Mouse (Mus musculus) forebrain, embryonic 10.5 days (tissue): ENCODE results near the gene Tspan4. TPM values are rescaled to one million over a fixed set of nuclear protein-coding genes. Genes with fewer than 3 reads are reported as not detected.
A peak's percentile ranks its signal among the peaks of the same experiment; 100 is the strongest.

Experiments
- DNase-seq: peaks from one replicate; pipeline ENCODE4 v3.0.0-alpha.2; 2017; ENCODE audit warnings: low spot score; ENCODE audit errors: extremely low spot score
- H3K27ac ChIP-seq: fragments of 300-500 bp; sonication (generic); 2 replicates; pipeline ENCODE4 v1.5.1; 2016; ENCODE audit warnings: mild to moderate bottlenecking
- H3K27me3 ChIP-seq: fragments of 300-500 bp; sonication (generic); 2 replicates; pipeline ENCODE4 v1.6.1; 2016; ENCODE audit warnings: mild to moderate bottlenecking; ENCODE audit not compliant: poor library complexity, severe bottlenecking
- H3K36me3 ChIP-seq: fragments of 300-500 bp; sonication (generic); replicated peaks from 2 replicates; pipeline ENCODE4 v1.6.1; 2016; ENCODE audit warnings: mild to moderate bottlenecking, moderate library complexity
- H3K4me1 ChIP-seq: fragments of 300-500 bp; sonication (generic); 2 replicates; pipeline ENCODE4 v1.6.1; 2016
- H3K4me3 ChIP-seq: fragments of 300-500 bp; sonication (generic); 2 replicates; pipeline ENCODE4 v1.5.1; 2016; ENCODE audit warnings: mild to moderate bottlenecking, moderate library complexity
- H3K9me3 ChIP-seq: fragments of 300-500 bp; sonication (generic); 2 replicates; pipeline ENCODE4 v1.6.1; 2016; ENCODE audit warnings: mild to moderate bottlenecking, moderate library complexity
- WGBS: fragments of 180-500 bp; shearing (Covaris S2); methylation state at CpG from one replicate; pipeline ENCODE4 v1.1.7; 2016; 5-methylcytosine and 5-hydroxymethylcytosine counted together
- polyA plus RNA-seq: library from polyadenylated mRNA; unstranded; fragments of >200 nt; fragmentation: Nextera tagmentation; extraction: Ambion mirVana; gene quantifications from 2 replicates; pipeline ENCODE4 v1.2.1, GENCODE M21; 2016

Gene Tspan4
- polyA plus RNA-seq, 1 experiment from 2014 or later, result 31.4 TPM

GRCm38 (mm10) chr7:141458661-141459060, 16.4 kb upstream of the Tspan4 start:
- Histone ChIP-seq H3K4me1 (peaks cover 61% of the 10 kb centered on the region), H3K36me3 (peaks cover 12% of the 10 kb centered on the region), H3K27me3 (peaks cover 68% of the 10 kb centered on the region), H3K4me3 (no peak overlapping the region), H3K27ac (no peak overlapping the region), H3K9me3 (no peaks in the 10 kb centered on the region)
- WGBS, result 94% methylated on average over 11 of the region's 11 CpGs
- DNase-seq, result no peak

- H3K27me3 ChIP-seq, result peaks cover 74% of the 10 kb centered on the region
- WGBS, result 92% methylated on average over 17 of the region's 17 CpGs
- peaks cover 12% of the 10 kb centered on the region for H3K36me3 ChIP-seq
- no peak overlapping the region for H3K27ac ChIP-seq
- no peak for DNase-seq
- no peaks in the 10 kb centered on the region for H3K9me3 ChIP-seq
- H3K4me3 ChIP-seq, result no peak overlapping the region
- H3K4me1 ChIP-seq, result peaks cover 65% of the 10 kb centered on the region
These were observed 15.7 kb upstream of the Tspan4 start for GRCm38 (mm10) chr7:141459301-141459711.

- H3K36me3 ChIP-seq, result peaks cover 12% of the 10 kb centered on the region
- H3K9me3 ChIP-seq, result no peaks in the 10 kb centered on the region
- H3K4me1 ChIP-seq, result peaks cover 65% of the 10 kb centered on the region
- WGBS, result 81% methylated on average over 5 of the region's 5 CpGs
- DNase-seq, result no peak
- no peak overlapping the region for H3K27ac ChIP-seq
- H3K27me3 ChIP-seq, result peaks cover 81% of the 10 kb centered on the region
- no peak overlapping the region for H3K4me3 ChIP-seq
These were observed 15.0 kb upstream of the Tspan4 start for GRCm38 (mm10) chr7:141460001-141460390.

- Histone ChIP-seq H3K36me3 (peaks cover 12% of the 10 kb centered on the region), H3K4me1 (peaks cover 65% of the 10 kb centered on the region), H3K4me3 (peak within 1 kb of the TSS; percentile 55), H3K27me3 (peaks cover 87% of the 10 kb centered on the region), H3K27ac (peak within 1 kb of the TSS; percentile 68; the same call in 1 of the 2 replicates), H3K9me3 (no peaks in the 10 kb centered on the region)
- DNase-seq, result no peak
- 70% methylated on average over 15 of the region's 15 CpGs for WGBS
These were observed 14.5 kb upstream of the Tspan4 start, which contains the start of gene Cracr2b for GRCm38 (mm10) chr7:141460391-141461113. Gene Cracr2b, plus strand, starts transcription at chr7:141461094.

GRCm38 (mm10) chr7:141461521-141462332, 13.3 kb upstream of the Tspan4 start:
- Histone ChIP-seq H3K27ac (peak overlapping the region; percentile 68; the same call in 1 of the 2 replicates), H3K9me3 (no peaks in the 10 kb centered on the region), H3K27me3 (peaks cover 92% of the 10 kb centered on the region), H3K4me1 (peaks cover 62% of the 10 kb centered on the region), H3K4me3 (peak overlapping the region; percentile 55), H3K36me3 (peaks cover 12% of the 10 kb centered on the region)
- DNase-seq, result no peak
- 2% methylated on average over 59 of the region's 59 CpGs for WGBS

- H3K9me3 ChIP-seq, result no peaks in the 10 kb centered on the region
- DNase-seq, result no peak
- peaks cover 66% of the 10 kb centered on the region for H3K4me1 ChIP-seq
- peak overlapping the region; percentile 55 for H3K4me3 ChIP-seq
- peak overlapping the region; percentile 68; the same call in 1 of the 2 replicates for H3K27ac ChIP-seq
- WGBS, result 15% methylated on average over 5 of the region's 5 CpGs
- peaks cover 90% of the 10 kb centered on the region for H3K27me3 ChIP-seq
- H3K36me3 ChIP-seq, result peaks cover 12% of the 10 kb centered on the region
These were observed 12.7 kb upstream of the Tspan4 start for GRCm38 (mm10) chr7:141462333-141462821.

GRCm38 (mm10) chr7:141463824-141464602, 11.0 kb upstream of the Tspan4 start:
- H3K4me3 ChIP-seq, result peak overlapping the region; percentile 37; the same call in 1 of the 2 replicates
- peaks cover 82% of the 10 kb centered on the region for H3K4me1 ChIP-seq
- peaks cover 11% of the 10 kb centered on the region for H3K36me3 ChIP-seq
- no peak for DNase-seq
- 18% methylated on average over 12 of the region's 12 CpGs for WGBS
- H3K27me3 ChIP-seq, result peaks cover 82% of the 10 kb centered on the region
- H3K9me3 ChIP-seq, result no peaks in the 10 kb centered on the region
- H3K27ac ChIP-seq, result no peak overlapping the region

GRCm38 (mm10) chr7:141464603-141465201, 10.3 kb upstream of the Tspan4 start:
- no peak for DNase-seq
- Histone ChIP-seq H3K27me3 (peaks cover 75% of the 10 kb centered on the region), H3K36me3 (peaks cover 11% of the 10 kb centered on the region), H3K27ac (peak overlapping the region; percentile 8; the same call in 1 of the 2 replicates), H3K9me3 (no peaks in the 10 kb centered on the region), H3K4me3 (peak overlapping the region; percentile 37), H3K4me1 (peaks cover 86% of the 10 kb centered on the region)
- 2% methylated on average over 38 of the region's 38 CpGs for WGBS

GRCm38 (mm10) chr7:141465388-141466044, 9.5 kb upstream of the Tspan4 start:
- Histone ChIP-seq H3K4me1 (peaks cover 94% of the 10 kb centered on the region), H3K4me3 (peak overlapping the region; percentile 37), H3K27ac (no peak overlapping the region), H3K36me3 (peaks cover 18% of the 10 kb centered on the region), H3K27me3 (peaks cover 67% of the 10 kb centered on the region), H3K9me3 (no peaks in the 10 kb centered on the region)
- 32% methylated on average over 10 of the region's 10 CpGs for WGBS
- no peak for DNase-seq

GRCm38 (mm10) chr7:141466045-141466394, 9.0 kb upstream of the Tspan4 start:
- Histone ChIP-seq H3K4me3 (peak overlapping the region; percentile 37), H3K4me1 (peaks cover 90% of the 10 kb centered on the region), H3K9me3 (no peaks in the 10 kb centered on the region), H3K36me3 (peaks cover 23% of the 10 kb centered on the region), H3K27ac (no peak overlapping the region), H3K27me3 (peaks cover 62% of the 10 kb centered on the region)
- 72% methylated on average over 7 of the region's 7 CpGs for WGBS
- no peak for DNase-seq

- peaks cover 55% of the 10 kb centered on the region for H3K27me3 ChIP-seq
- peaks cover 29% of the 10 kb centered on the region for H3K36me3 ChIP-seq
- 60% methylated on average over 10 of the region's 10 CpGs for WGBS
- DNase-seq, result no peak
- peaks cover 83% of the 10 kb centered on the region for H3K4me1 ChIP-seq
- peak overlapping the region; percentile 77 for H3K4me3 ChIP-seq
- no peaks in the 10 kb centered on the region for H3K9me3 ChIP-seq
- peak overlapping the region; percentile 91 for H3K27ac ChIP-seq
These were observed 8.4 kb upstream of the Tspan4 start for GRCm38 (mm10) chr7:141466607-141467148.
